Mouse (Mus musculus): ENCODE measurements at regions not wholly inside any gene's neighbourhood (a gene's known extent, or its start where the extent isn't known, plus 50 kb on each side); places are given as distances from the start of the nearest gene placed in this dataset.

DNA sequence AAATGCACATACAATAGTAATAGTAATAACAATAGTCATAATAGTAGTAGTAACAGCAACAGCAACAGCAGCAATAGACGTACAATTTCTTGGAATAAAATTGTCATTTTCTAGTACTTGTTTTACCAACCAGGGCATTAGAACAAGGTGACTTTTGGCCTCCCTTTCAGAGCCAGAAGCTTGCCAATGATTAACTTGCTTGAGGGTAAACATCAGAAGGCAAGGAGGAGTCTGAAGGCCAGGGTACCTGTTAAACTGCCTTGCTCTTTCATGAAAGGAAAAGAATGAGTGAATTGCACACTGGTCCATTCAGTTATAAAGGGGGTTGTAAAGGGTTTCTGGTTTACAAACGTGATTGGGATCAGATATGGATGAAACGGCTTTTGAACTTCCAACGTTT, 351.2 kb upstream of the Nectin3 start:
- TF ChIP-seq GATA1 (IDR thresholded peaks at IDR 0.05; ENCODE audit: borderline replicate concordance, low read length), result no peak
- no peak for TF ChIP-seq FLI1 (IDR thresholded peaks at IDR 0.05; ENCODE audit: low read length)
